Mouse (Mus musculus) c-Kit-positive CD71-positive TER-119-positive erythroid progenitor cells, embryonic 14.5 days (primary cell): ENCODE data around the gene Ptk6.

Experiments used
- DNase-seq: peaks from one replicate; pipeline ENCODE4 v3.0.0-alpha.2; 2013; ENCODE audit warnings: low spot score

Gene Ptk6

GRCm38 (mm10) chr2:181202422-181202821, at the start of gene Ptk6:
TSS of gene Ptk6 (minus strand) at chr2:181202789.
- DNase-seq: no peak

GRCm38 (mm10) chr2:181251841-181252240, 49.3 kb upstream of the Ptk6 start:
- no peak for DNase-seq

GRCm38 (mm10) chr2:181249217-181249616, 46.6 kb upstream of the Ptk6 start:
- no peak for DNase-seq

GRCm38 (mm10) chr2:181245031-181245430, 42.4 kb upstream of the Ptk6 start:
- no peak for DNase-seq

- DNase-seq: peak; percentile 19
These were observed 41.3 kb upstream of the Ptk6 start for GRCm38 (mm10) chr2:181243706-181244394.

GRCm38 (mm10) chr2:181242314-181242665, 39.7 kb upstream of the Ptk6 start:
- no peak for DNase-seq

- peak; percentile 69 for DNase-seq
These were observed 39.2 kb upstream of the Ptk6 start, which contains the start of gene Helz2 for GRCm38 (mm10) chr2:181241602-181242313. TSS of gene Helz2 (minus strand) at chr2:181242027.

GRCm38 (mm10) chr2:181240806-181241440, 38.3 kb upstream of the Ptk6 start:
- DNase-seq: no peak

GRCm38 (mm10) chr2:181239261-181239660, 36.7 kb upstream of the Ptk6 start:
- DNase-seq: no peak

- no peak for DNase-seq
These were observed 36.3 kb upstream of the Ptk6 start for GRCm38 (mm10) chr2:181238861-181239260.

GRCm38 (mm10) chr2:181238091-181238610, 35.6 kb upstream of the Ptk6 start:
- no peak for DNase-seq

- DNase-seq: no peak
These were observed 34.8 kb upstream of the Ptk6 start for GRCm38 (mm10) chr2:181237251-181238014.

- DNase-seq: no peak
These were observed 33.3 kb upstream of the Ptk6 start for GRCm38 (mm10) chr2:181235681-181236566.

GRCm38 (mm10) chr2:181234680-181235079, 32.1 kb upstream of the Ptk6 start:
- DNase-seq: no peak

- DNase-seq: no peak
These were observed 30.9 kb upstream of the Ptk6 start for GRCm38 (mm10) chr2:181233443-181233842.

- DNase-seq: no peak
These were observed 28.6 kb upstream of the Ptk6 start for GRCm38 (mm10) chr2:181231171-181231570.

GRCm38 (mm10) chr2:181228335-181228734, 25.7 kb upstream of the Ptk6 start:
- DNase-seq: no peak

- no peak for DNase-seq
These were observed 24.5 kb upstream of the Ptk6 start for GRCm38 (mm10) chr2:181227122-181227521.

GRCm38 (mm10) chr2:181224994-181225393, 22.4 kb upstream of the Ptk6 start:
- DNase-seq: no peak

GRCm38 (mm10) chr2:181220361-181220760, 17.8 kb upstream of the Ptk6 start:
- DNase-seq: no peak
